Mouse (Mus musculus) monocyte, adult 5-6 weeks (primary cell): Measurements from ENCODE around the gene S100a1. TPM values are rescaled to one million over a fixed set of nuclear protein-coding genes. Genes with fewer than 3 reads are reported as not detected.

Experiments
- ATAC-seq: fragments of 153-309, 156-312 bp; replicated peaks from 2 replicates; pipeline ENCODE4 v1.8.0; 2017; ENCODE audit warnings: mild to moderate bottlenecking; ENCODE audit not compliant: low TSS enrichment, insufficient number of reproducible peaks, severe bottlenecking, poor library complexity, low FRiP score
- total RNA-seq: library from RNA; stranded (forward); fragments of 200-1000, 200-491, 200-594 nt; gene quantifications from 3 replicates; pipeline ENCODE4 v1.2.3, GENCODE M21; 2017

S100a1 gene
- total RNA-seq, 1 experiment from 2014 or later = 39.2 TPM

DNA sequence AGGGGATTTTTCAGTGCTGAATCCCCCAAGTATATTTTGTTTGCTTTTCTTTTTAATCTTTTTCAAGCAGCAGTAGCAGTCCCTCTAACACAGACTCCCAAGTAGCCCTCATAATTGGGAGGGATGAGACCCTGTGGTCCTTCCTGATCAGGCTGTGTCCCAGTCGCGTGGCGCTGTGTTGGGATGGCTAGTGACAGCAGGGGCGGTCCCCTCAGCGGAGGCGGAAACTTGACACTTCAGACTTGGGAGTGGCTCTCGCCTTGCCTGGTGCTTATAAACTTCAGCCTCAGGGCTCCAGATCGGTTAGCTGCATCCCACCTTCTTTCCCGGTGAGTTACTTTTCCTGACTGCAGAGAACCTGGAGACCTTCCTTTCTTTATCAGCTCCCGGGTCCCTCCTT is 499 bp upstream of the S100a1 start:
- ATAC-seq = peak; percentile 36; the same call in 1 of the 2 replicates

DNA sequence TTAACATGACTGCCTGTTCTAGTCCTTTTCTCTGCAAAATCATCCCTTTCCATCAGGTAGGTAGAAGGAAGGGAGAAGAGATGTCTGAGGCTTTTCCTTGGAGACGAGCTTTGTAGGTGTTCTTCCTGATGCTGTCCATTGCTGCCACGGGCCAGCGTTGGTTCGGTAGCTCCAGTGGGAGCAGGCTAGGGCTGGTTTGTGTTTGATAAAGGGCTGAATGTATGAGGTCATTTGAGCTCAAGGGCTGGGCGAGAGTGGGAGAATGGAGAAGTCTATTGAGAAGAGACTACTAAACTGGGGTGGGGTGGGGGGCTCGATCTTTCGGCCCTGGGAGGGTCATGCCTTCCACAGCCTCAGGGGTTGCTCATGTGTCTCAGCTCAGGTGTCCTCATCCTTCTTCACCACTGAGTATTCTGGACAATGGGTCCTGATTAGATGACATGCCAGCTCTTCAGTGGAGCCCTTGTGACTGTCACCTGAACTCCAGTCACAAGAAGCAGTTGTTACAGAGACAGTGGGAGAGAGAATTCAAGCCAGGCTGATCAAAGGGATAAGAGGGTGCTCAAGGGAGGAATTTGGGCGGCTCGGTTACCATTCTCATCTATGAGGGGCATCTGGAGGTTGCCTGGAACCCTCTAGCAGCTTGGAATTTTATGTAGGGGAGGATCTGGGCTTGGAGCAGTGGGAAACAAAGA is 1.1 kb downstream of the S100a1 start:
- ATAC-seq = no peak

DNA sequence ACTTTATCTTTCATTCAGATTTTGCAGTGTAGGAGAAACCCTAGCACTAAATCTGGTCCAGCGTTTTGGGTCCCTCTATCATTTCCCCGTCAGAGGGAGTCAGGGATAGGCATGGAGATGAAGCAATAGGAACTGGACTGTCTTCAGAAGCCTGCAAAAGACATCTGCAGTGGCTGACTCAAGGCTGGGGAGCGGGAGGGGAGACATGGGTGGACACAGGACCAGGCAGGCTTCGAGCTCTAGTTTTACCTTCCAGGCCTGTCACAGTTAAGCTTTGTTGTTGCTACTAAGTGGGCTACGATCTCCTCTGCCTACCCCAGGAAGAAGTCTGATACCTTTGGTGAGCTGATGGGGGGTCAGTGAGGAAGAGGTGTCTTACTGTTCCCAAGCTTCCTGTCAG is 1.9 kb downstream of the S100a1 start:
- ATAC-seq = no peak

DNA sequence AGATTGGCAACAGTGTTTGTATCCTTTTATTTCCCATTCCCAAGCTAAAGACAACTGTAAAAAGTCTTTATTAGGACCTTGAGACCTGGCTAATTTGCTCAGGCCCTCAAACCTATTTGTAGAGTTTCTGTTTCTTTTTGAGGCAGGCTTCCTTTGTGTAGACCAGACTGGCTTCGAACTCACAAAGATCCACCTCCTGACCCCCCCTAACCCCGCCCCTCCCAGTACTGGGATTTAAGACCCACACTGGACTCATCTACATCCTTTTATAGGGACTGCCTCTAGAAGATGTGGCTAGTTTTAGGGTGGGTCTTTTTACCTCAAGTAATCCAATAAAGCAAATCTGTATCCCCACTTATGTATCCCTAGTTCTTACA is 4.5 kb downstream of the S100a1 start:
- no peak for ATAC-seq

DNA sequence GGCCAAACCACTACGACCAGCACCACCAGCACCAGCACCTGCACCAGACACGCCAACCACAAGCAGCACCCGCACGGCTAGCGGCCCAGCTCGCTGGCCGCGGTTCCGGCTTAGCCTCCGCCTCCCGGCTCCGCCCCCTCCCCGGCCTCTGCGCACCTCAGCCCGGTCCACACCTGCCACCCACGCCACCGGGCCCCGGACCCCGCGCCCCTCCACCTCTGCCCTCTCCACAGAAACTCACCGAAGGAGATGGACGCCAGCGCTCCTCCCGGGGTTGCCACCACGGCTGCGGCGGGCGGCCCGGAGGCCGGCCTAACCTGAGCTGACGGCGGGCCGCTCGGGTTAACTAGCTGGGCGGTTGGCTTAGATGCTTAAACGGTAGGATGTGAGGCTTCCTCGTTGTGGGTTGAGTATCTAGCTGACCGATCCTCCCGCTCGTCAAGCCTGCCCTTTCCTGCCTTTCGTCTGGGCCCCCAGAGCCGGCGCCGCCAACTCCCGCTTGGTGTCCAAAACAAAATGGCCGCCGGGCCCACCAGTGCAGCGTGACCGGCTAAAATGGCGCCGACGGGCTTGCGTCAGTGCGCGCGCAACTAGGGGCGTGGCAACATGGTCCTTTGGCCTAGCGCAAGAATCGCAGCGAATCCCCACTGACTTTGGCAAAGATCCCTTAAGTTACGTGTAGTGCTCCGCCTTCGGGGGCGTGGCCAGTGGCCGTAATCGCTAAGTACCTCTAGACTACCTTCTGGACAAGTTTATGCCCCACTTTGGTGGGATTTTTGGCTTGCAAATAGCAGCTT is 5.0 kb downstream of the S100a1 start, which contains the start of gene Chtop:
Gene Chtop (minus strand): TSS at position 549 of the 797 bp plus-strand sequence.
- ATAC-seq = peak; percentile 87

DNA sequence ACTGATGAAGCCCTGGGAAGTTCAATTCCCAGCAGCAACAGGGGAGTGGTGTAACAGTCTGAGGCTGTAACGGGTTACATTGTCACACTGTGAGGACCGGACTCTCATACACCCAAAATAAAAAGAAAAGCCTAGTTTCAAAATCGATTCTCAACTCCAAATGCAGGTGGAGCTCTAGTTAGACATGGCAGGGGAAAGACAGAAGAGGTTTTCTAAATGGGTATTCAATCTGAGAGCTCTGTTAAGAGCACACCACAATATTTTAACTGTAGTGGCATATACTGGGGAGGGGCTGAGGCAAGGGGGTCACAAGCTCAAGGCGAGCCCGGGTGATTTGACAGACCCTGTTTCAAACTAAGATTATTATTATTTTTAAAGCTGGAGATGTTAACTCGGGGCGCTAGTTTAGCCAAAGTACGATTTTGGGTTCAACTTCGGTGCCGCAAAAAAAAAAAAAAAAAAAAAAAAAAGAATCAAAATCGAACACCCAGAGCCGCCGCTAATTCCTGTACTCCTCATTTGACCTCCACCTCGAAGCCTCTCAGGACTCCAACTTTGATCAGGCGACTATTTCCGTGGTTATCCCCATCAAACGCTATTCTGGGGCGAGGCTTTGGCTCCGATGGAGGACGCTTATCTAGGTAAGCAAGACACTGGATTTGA is 5.8 kb downstream of the S100a1 start:
- ATAC-seq = peak; percentile 14; the same call in 1 of the 2 replicates

DNA sequence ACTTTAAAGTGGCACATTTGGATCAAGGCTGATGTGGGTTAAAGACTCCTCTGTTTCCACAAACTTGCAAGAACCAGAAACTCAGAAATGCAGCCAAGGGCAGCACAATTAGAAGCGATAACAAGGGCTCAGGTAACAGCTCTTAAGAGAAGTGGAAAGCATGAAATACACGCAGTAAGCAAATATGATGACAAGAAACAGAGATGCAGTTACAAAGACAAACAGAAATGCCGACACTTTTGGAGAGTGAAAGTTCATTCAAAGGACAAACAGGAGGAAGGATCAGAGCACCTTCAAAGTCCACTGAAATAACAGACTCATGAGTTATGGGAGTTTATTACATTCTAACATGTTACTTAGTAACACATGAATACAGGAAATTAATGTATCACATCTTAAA is 7.8 kb downstream of the S100a1 start:
- ATAC-seq = no peak

DNA sequence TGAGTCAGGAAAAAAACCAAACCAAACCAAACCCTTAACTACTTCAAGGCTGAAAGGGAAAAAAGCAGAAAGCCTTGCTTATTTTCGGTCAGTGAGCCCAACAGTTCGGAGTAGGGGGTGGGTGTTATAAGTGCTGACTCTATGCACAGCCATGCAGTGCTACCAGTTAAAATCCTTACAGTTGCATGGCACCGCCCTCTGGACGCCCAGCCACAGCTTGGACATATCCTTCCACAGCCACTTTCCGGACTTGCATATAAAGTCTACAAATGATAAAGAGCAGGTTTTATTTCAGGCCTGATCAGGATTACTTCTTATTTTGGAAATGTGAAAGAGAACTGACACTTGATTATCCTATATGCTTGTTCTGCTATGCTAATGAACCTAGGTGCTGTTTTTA is 9.0 kb downstream of the S100a1 start:
- ATAC-seq = no peak

DNA sequence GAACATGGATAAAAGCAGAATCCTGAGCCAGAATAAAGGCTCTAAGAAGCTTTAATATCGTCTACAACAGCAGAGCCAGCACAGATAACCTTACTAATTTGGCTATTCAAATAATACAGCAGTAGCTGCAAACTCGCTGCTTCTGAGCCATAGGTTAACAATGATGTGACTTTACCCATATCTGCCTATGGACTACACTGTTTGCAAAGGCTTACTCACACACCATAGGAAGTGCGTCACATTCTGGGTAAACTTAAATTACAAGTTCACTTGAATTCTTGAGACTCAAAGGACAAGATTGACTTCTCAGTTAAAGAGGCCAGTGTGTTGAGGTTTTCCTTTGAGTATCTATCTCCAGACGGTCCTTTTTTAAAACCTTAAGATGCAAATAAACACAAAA is 10.7 kb downstream of the S100a1 start:
- no peak for ATAC-seq

DNA sequence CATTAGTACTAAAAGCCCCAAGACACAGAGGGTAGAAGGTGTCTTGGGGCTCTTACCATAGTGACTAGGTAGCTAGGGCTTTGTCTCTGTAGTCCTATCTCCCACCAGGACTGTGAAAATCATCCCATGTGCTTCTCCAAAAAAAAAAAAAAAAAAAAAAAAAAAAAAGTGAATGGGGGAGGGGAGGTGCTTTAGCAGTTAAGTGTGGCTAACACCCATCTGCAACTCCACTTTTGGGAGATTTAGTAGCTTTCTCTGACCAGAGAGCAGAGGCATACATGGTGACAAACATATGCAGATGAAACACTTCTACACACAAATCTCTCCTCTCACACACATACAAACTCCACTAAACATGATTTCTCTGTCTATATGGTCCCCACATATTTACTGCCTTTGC is 16.6 kb downstream of the S100a1 start:
- no peak for ATAC-seq

DNA sequence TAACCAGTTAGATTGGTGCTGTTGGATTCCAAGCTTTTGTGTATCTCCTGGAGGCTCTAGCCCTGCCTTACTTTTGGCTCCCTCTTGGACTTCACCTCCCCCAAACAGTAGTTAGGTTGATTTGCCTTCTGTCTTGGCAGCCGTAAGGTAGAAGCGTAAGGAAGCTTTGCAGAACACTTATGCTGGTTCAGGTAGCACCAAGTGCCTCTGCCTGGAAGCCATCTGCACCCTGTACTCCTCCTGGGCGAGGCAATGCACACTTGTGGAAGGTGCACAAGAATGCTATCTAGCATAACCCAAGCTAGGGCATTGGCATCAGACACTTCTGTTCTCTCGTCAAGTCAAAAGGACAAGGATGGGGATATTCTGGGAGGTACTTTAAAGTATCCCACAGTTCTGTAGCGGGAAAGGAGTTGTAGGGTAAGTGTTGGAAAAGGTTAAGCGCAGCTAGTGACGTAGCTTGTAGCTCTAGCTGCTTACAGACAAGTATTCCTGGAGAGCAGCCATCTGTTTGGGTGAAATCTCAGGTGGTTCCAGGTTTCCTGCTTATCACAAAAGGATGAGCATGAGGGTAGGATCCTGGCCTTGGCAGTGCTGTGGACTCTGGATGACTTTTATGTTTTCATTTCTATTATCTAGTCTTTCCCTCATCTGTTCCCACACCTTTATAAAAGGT is 18.2 kb downstream of the S100a1 start:
- no peak for ATAC-seq

DNA sequence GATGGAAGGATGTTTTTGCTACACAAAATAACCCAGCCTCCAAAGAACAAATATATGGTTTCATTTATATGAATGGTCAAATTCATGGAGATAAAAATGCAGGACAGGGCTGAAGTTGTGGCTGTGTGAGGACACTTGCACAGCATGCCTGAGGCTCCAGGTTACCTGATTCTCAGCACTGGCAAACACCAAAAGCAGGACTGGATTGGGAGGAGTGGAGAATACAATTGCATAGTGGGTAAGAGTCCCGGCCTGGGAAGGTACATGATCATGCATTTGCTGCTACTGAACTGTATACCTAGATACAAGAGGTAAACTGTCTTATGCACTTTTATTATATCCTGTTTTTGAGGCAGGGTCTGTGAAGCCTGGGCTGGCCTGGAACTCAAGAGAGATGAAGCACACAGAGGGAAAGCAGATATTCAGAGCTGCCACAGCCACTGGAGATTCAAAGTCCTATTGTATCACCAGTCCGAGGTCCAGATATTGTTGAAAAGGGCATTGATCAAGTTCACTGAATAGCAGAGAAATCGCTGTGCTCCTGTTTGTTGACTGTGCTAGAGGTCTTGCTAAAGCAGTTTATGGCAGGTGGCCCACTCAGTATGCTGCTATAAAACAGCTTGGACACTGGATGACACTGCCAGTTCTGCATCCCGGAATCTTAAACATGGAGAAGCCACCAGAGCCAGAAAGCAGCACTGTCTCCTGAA is 20.2 kb downstream of the S100a1 start:
- no peak for ATAC-seq

DNA sequence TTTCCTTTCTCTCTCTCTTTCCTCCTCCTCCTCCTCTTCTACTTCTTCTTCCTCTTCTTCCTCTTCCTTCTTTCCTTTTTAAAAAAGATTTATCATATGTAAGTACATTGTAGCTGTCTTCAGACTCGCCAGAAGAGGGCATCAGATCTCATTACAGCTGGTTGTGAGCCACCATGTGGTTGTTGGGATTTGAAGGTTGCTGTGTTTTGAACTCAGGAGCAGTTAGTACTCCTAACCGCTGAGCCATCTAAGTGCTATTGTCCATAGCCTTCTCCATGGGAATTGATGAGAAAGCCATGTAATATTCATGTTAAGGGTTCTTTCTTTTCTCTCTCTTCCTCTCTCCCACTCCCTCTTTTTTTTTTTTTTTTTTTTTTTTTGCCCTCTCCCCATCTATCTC is 22.8 kb downstream of the S100a1 start:
- 0 out of 2 replicates have a peak, but pooled peaks have one; percentile 16 for ATAC-seq

DNA sequence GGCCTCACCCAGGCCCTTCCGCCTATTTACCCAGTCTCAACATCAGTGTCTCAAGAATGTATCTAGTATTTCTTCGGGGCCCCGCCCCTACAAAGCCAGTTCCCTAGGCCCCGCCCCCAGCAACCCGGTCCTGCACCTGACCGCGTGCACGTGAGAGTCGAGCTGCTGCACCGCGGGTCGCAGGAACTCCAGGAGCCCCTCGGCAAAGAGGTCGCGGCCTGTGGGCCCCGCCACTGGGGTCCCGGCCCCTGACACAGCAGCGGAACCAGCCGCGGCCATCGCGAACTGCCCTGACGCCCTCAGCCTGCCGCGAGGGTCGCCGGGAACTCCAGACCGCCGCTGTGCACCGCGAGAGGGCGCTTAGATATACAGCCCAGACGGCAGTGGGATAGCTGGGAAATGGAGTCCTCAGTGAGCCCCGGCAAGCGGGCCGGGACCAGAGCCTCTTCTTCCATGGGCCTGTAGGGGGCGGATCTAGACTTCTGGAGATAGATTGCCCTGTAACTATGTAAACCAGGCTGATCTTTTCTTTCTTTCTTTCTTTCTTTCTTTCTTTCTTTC is 23.4 kb downstream of the S100a1 start, which contains the start of gene Snapin:
Gene Snapin (minus strand): TSS at position 338 of the 561 bp plus-strand sequence.
- peak; percentile 95 for ATAC-seq

DNA sequence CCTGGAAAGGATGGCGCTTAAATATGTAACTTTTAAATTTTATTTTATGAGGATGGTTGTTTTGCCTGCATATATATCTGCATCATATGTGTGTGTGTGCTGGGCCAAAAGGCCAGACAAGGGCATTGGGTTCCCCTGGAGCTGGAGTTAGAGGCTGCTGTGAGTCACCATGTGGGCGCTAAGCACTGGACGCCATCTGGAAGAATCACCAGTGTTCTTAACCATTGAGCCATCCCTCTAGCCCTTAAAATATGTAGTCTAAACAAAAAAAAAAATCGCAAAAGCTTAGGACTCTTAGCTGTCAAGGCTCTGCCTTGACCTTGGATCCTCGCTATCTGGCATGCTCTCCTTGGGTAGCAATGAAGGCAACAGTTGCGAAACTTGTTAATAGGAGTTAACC is 25.6 kb downstream of the S100a1 start:
- ATAC-seq = no peak

DNA sequence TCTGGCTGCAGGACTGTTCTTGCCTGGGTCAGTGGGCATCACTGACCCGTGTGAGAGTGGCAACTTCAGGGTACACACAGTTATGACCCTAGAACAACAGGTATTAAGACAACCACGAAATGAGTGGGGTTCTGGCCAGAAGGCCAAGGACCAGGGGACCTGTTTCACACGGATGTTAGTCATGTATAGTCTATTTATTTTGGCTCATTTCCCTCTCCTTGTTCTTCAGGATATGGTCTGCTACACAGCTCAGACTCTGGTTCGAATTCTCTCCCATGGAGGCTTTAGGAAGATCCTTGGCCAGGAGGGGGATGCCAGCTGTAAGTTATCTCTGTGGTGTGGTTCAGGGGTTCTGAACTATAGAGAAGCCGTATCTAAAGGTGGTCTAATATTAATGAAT is 27.2 kb downstream of the S100a1 start:
- no peak for ATAC-seq

DNA sequence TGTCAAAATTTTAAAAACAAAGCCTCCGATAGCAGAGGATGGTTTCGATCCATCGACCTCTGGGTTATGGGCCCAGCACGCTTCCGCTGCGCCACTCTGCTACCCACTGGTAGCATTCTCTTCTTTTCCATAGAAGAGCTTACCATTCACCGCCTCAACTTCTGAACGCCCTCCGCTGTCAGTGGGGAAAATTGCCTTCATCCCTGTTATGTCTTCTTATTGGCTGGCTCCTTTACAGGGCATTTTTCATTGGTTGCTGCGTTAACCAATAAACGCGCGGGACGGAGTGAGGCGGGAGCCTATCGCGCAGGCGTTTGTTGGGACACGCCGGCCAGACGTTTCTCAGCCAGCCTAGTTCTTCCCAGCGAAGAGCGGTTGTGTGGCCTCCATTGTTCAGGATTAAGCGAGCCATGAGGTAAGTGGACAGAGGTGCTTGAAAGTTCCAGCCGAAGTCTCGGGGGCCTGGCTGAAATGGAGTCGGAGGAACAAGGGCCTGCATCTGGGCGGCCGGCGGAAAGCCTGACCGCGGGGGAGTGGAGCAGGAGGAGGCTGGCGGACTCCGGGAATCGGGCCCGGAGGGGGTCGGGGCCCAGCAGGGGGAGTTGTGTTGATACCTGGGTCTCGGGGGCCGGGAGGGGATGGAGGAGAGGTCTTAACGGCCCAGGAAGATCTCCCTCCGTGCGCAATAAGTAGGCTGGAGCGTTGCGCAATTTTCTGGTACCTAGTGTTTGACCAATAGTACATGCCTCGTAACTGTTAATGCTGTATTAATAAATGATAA is 38.2 kb downstream of the S100a1 start, which contains the start of gene Ilf2:
Gene Ilf2 (plus strand): TSS at position 296 of the 781 bp plus-strand sequence.
- ATAC-seq = peak; percentile 97
